Mouse (Mus musculus) forebrain, embryonic 14.5 days (tissue): ENCODE measurements around the gene Gm20388. TPM values are rescaled to one million over a fixed set of nuclear protein-coding genes. Genes with fewer than 3 reads are reported as not detected.
A peak's percentile ranks its signal among the peaks of the same experiment; 100 is the strongest.

ENCODE experiments used
- ATAC-seq: fragments of 200-750 bp; cut with Nextera tagmentation; 2 replicates; pipeline ENCODE4 v1.8.0; 2017; ENCODE audit warnings: mild to moderate bottlenecking, moderate library complexity
- DNase-seq: peaks from one replicate; pipeline ENCODE4 v3.0.0-alpha.2; 2015; ENCODE audit warnings: low spot score
- H3K27ac ChIP-seq: fragments of 300-500 bp; sonication (generic); 2 replicates; pipeline ENCODE4 v1.5.1; 2014; ENCODE audit warnings: low read depth, mild to moderate bottlenecking, control low read depth, low read length, moderate library complexity
- H3K27me3 ChIP-seq: fragments of 300-500 bp; sonication (generic); replicated peaks from 2 replicates; pipeline ENCODE4 v1.6.1; 2014; ENCODE audit warnings: low read length, control low read depth, mixed read lengths; ENCODE audit not compliant: control insufficient read depth, insufficient read depth
- H3K36me3 ChIP-seq: fragments of 300-500 bp; sonication (generic); 2 replicates; pipeline ENCODE4 v1.6.1; 2014; ENCODE audit warnings: low read length, control low read depth; ENCODE audit not compliant: control insufficient read depth, insufficient read depth
- H3K4me1 ChIP-seq: fragments of 300-500 bp; sonication (generic); 2 replicates; pipeline ENCODE4 v1.6.1; 2014; ENCODE audit warnings: antibody characterized with exemption, low read length, control low read depth; ENCODE audit not compliant: control insufficient read depth, insufficient read depth
- H3K4me2 ChIP-seq: fragments of 300-500 bp; sonication (generic); 2 replicates; pipeline ENCODE4 v1.6.1; 2014; ENCODE audit warnings: mild to moderate bottlenecking, control low read depth, low read length
- H3K4me3 ChIP-seq: fragments of 300-500 bp; sonication (generic); 2 replicates; pipeline ENCODE4 v1.5.1; 2014; ENCODE audit warnings: low read depth, low read length, control low read depth
- H3K9ac ChIP-seq: fragments of 300-500 bp; sonication (generic); 2 replicates; pipeline ENCODE4 v1.6.1; 2014; ENCODE audit warnings: mild to moderate bottlenecking, low read length, control low read depth, moderate library complexity
- H3K9me3 ChIP-seq: fragments of 300-500 bp; sonication (generic); replicated peaks from 2 replicates; pipeline ENCODE4 v1.6.1; 2016; ENCODE audit warnings: low read length, control low read depth, mixed read lengths; ENCODE audit not compliant: control insufficient read depth
- WGBS: fragments of 180-500 bp; shearing (Covaris S2); extraction: QIAGEN DNeasy Blood & Tissue Kit; methylation state at CpG from one replicate; pipeline ENCODE4 v1.1.7; 2014; 5-methylcytosine and 5-hydroxymethylcytosine counted together
- polyA plus RNA-seq: library from polyadenylated mRNA; unstranded; fragments of >200 nt; fragmentation: Nextera tagmentation; extraction: Ambion mirVana; gene quantifications from 2 replicates; pipeline ENCODE4 v1.2.1, GENCODE M21; 2014

Gene Gm20388
- polyA plus RNA-seq, 1 experiment from 2014 or later: 7.4 TPM

DNA sequence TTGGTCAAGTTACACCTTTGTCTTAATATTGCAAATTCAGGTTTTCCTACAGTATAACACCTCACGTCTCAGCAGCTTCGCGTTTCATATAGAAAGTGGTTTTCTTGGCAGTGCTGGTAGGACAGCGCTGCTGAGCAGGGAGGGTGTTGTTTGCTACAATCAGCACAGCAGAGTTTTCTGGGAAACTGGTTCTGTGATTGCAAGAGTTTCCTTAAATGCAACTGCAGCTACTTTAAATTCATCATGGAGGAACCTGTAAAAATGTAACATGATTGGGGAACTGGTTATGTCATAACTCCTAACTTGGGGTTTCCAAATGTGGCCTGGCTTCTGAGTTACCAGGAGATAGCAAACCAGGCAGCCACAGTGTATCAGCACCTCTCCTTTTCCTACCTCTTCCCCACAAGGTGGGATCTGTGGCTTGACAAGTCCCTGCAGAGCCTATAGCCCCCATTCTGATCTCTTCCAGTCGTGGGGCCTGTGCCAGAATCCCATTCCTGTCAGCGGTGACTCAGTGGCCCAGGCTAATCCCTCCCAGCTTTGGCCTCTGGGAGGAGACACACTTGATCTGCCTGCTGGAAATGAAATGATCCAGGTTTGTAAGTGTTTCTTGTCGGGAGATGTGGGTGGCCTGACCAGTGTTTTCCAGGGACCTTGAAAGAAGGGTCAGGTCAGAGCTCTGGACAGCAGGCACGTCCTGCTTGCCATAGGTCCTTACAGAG is 2109.6 kb downstream of the Gm20388 start:
- ATAC-seq (no peak), DNase-seq (no peak)
- Histone ChIP-seq H3K9ac (no peak overlapping the region), H3K27ac (no peak overlapping the region), H3K4me2 (no peak overlapping the region), H3K27me3 (no peaks in the 10 kb centered on the region), H3K4me3 (no peak overlapping the region), H3K36me3 (peaks cover 56% of the 10 kb centered on the region), H3K4me1 (peaks cover 2% of the 10 kb centered on the region; the same call in 1 of the 2 replicates), H3K9me3 (no peaks in the 10 kb centered on the region)
- WGBS: 88% methylated on average over 8 of the region's 8 CpGs

- H3K27ac ChIP-seq: no peak overlapping the region
- WGBS: 95% methylated on average over 2 of the region's 2 CpGs
- H3K36me3 ChIP-seq: peaks cover 64% of the 10 kb centered on the region
- H3K9me3 ChIP-seq: no peaks in the 10 kb centered on the region
- no peak overlapping the region for H3K9ac ChIP-seq
- no peak for DNase-seq
- no peaks in the 10 kb centered on the region for H3K27me3 ChIP-seq
- H3K4me2 ChIP-seq: no peak overlapping the region
- no peak for ATAC-seq
- no peak overlapping the region for H3K4me3 ChIP-seq
- peaks cover 2% of the 10 kb centered on the region; the same call in 1 of the 2 replicates for H3K4me1 ChIP-seq
Measured at GRCm38 (mm10) chr8:122021725-122022124, 2111.1 kb downstream of the Gm20388 start.

DNA sequence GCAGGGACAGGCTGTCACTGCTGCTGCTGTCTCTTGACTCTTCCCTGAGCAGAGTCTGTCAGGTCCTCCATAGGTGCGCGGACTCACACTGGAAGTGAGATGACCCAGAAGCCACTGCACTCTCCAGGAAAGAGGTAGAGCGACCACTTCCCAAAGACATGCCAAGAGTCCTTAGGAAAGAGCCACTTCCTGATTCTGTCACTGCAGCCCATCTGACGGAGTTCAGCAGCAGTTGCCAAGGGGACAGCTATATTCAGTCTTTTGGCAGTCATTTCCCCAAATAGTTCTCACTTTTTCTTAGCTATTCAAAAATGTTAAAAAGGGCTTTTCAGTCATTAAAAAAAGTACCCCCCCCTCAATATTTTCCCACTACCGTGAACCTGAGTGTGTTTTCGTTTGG is 2111.6 kb downstream of the Gm20388 start:
- Histone ChIP-seq H3K27me3 (no peaks in the 10 kb centered on the region), H3K4me3 (no peak overlapping the region), H3K9ac (no peak overlapping the region), H3K4me2 (no peak overlapping the region), H3K36me3 (peaks cover 68% of the 10 kb centered on the region), H3K4me1 (peaks cover 2% of the 10 kb centered on the region; the same call in 1 of the 2 replicates), H3K27ac (no peak overlapping the region), H3K9me3 (no peaks in the 10 kb centered on the region)
- ATAC-seq (no peak), DNase-seq (no peak)
- WGBS: 69% methylated on average over 6 of the region's 6 CpGs

DNA sequence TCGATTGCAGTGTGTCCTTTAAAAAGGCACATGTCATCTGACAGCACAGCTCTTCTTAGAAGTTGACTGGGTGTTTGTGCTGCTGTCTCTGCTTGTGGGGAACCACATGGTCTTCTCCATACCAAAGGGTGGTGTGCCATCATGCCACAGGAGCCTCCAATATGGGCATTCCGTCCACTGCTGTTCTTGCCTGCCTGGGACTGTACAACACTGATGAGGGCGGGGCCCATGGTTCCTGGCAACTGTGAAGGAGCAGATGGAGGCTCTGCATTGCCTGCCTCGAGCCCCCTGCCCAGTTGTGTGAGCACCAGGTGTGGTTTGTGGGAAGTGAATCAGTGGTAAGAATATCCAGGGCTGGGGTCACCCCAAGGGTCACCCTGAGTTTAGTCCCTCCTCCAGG is 2112.1 kb downstream of the Gm20388 start:
- ATAC-seq (peak; percentile 58; the same call in 1 of the 2 replicates), DNase-seq (no peak)

DNA sequence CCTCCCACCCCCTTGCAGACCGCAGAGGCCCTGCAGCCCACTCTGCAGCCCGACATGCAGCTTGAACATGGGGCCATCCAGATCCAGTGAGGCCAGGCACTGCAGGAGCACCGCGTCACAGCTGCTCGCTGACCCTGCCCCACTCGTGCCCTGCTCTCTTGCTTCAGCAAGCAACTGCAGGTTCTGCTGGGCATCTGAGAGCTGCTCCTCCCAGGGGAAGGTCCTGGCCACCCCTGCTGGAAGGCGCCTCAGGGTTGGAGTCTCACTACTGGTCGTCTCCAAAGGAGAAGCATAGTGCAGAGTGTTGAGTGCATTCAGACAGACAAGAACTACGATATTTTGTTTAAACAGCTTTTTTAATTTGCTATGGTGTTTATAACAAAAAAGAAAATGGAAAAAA is 2114.9 kb downstream of the Gm20388 start:
- DNase-seq (no peak), ATAC-seq (no peak)
- 92% methylated on average over 9 of the region's 9 CpGs for WGBS
- Histone ChIP-seq H3K9ac (no peak overlapping the region), H3K27ac (no peak overlapping the region), H3K4me1 (no peaks in the 10 kb centered on the region), H3K36me3 (peaks cover 53% of the 10 kb centered on the region), H3K4me2 (no peak overlapping the region), H3K9me3 (no peaks in the 10 kb centered on the region), H3K4me3 (no peak overlapping the region), H3K27me3 (no peaks in the 10 kb centered on the region)

More for the DNA sequence above, 2112.1 kb downstream of the Gm20388 start:
- Histone ChIP-seq H3K36me3 (peaks cover 71% of the 10 kb centered on the region), H3K27me3 (no peaks in the 10 kb centered on the region), H3K4me1 (peaks cover 2% of the 10 kb centered on the region; the same call in 1 of the 2 replicates), H3K27ac (0 out of 2 replicates have a peak overlapping the region, but pooled peaks have one; percentile 21), H3K9ac (no peak overlapping the region), H3K9me3 (no peaks in the 10 kb centered on the region), H3K4me2 (no peak overlapping the region), H3K4me3 (no peak overlapping the region)
- WGBS: 64% methylated on average over 4 of the region's 4 CpGs

DNA sequence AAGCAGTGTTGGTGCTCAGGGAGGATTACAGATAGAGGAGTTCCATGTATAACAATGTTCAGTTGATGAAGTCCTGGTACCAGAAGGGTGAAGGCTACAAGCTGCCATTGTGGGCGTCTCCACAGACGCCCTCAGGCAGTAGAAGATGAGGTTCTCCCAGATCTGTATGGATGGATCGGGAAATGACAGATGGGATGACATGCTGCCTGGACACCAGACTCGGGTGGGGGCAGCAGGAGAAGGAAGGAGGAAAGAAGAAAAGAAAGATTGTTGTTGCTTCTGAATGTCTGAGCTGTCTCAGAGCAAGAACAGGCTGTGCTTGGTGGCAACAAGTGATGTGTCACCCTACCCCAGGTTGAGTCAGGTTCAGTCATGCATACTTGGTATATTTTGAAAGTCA is 2117.5 kb downstream of the Gm20388 start:
- DNase-seq (no peak), ATAC-seq (no peak)
- Histone ChIP-seq H3K27ac (no peak overlapping the region), H3K36me3 (peaks cover 42% of the 10 kb centered on the region), H3K4me3 (no peak overlapping the region), H3K9me3 (no peaks in the 10 kb centered on the region), H3K4me2 (no peak overlapping the region), H3K9ac (no peak overlapping the region), H3K4me1 (peaks cover 5% of the 10 kb centered on the region), H3K27me3 (no peaks in the 10 kb centered on the region)
- WGBS: 83% methylated on average over 4 of the region's 4 CpGs

GRCm38 (mm10) chr8:122030965-122031364 is 2120.3 kb downstream of the Gm20388 start:
- H3K27ac ChIP-seq: peak overlapping the region; percentile 14; the same call in 1 of the 2 replicates
- H3K4me2 ChIP-seq: no peak overlapping the region
- no peak overlapping the region for H3K9ac ChIP-seq
- WGBS: 43% methylated on average over 7 of the region's 7 CpGs
- no peak overlapping the region for H3K4me3 ChIP-seq
- DNase-seq (no peak), ATAC-seq (no peak)
- no peaks in the 10 kb centered on the region for H3K27me3 ChIP-seq
- H3K36me3 ChIP-seq: peaks cover 17% of the 10 kb centered on the region
- H3K9me3 ChIP-seq: no peaks in the 10 kb centered on the region
- H3K4me1 ChIP-seq: peaks cover 5% of the 10 kb centered on the region

DNA sequence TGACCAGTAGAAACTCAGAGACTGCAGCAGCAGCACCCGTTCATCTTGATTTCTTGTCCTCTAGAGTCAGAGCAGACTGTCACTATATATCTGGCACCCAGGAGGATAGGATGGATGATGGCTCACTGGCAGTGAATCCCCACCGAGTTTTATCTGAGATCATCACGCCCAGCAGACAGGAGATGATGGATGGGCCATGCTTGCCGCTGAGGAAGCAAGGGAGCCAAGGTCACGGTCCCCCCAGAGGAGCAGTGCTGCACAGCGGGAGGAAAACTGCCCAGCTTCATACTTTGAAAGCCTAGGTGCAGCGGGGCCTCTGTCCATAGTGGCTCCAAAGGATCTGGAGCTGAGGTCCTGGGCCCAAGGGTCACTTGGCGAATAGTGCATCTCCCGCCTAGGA is 2122.1 kb downstream of the Gm20388 start:
- Histone ChIP-seq H3K4me3 (no peak overlapping the region), H3K9ac (no peak overlapping the region), H3K4me1 (peaks cover 5% of the 10 kb centered on the region), H3K27ac (no peak overlapping the region), H3K27me3 (no peaks in the 10 kb centered on the region), H3K4me2 (no peak overlapping the region), H3K9me3 (no peaks in the 10 kb centered on the region), H3K36me3 (no peaks in the 10 kb centered on the region)
- DNase-seq (no peak), ATAC-seq (no peak)
- WGBS: 75% methylated on average over 9 of the region's 9 CpGs

GRCm38 (mm10) chr8:122035543-122035942 is 2124.9 kb downstream of the Gm20388 start:
- no peaks in the 10 kb centered on the region for H3K27me3 ChIP-seq
- H3K4me3 ChIP-seq: no peak overlapping the region
- H3K36me3 ChIP-seq: no peaks in the 10 kb centered on the region
- ATAC-seq: no peak
- no peaks in the 10 kb centered on the region for H3K9me3 ChIP-seq
- no peak for DNase-seq
- H3K9ac ChIP-seq: no peak overlapping the region
- peaks cover 5% of the 10 kb centered on the region for H3K4me1 ChIP-seq
- WGBS: 67% methylated on average over 7 of the region's 7 CpGs
- H3K4me2 ChIP-seq: no peak overlapping the region
- no peak overlapping the region for H3K27ac ChIP-seq
